Mouse (Mus musculus) T-helper 2 cell (primary cell): ENCODE results near the gene Cdh24.

Experiments used
- in situ Hi-C: fragments of 300-600 bp; cut with MboI, MseI; formaldehyde crosslinking; loops from one replicate; pipeline ENCODE4 v1.15.1; 2025; ENCODE audit warnings: high pct_unique_total_duplicates

The Cdh24 gene

DNA sequence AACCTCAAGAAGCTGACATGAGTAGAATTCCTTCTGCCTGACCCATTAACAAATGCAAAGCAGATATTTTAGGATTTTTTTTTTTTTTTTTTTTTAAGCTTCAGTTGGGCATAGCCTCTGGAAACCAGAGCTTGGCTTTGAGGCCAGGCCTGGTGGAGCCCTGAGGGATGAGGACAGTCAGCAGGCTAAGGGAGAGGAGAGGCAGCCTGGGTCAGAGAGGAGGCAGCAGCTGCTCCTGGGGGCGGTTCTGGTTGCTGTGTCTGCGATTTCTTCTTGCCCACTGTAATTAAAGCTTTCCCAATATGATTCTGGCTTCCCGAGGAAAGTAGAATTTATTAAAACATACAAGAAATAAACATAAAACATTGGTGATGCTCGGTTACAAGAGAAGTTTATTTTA is 31.9 kb downstream of the Cdh24 start:
- in situ Hi-C loops = no loop called here

DNA sequence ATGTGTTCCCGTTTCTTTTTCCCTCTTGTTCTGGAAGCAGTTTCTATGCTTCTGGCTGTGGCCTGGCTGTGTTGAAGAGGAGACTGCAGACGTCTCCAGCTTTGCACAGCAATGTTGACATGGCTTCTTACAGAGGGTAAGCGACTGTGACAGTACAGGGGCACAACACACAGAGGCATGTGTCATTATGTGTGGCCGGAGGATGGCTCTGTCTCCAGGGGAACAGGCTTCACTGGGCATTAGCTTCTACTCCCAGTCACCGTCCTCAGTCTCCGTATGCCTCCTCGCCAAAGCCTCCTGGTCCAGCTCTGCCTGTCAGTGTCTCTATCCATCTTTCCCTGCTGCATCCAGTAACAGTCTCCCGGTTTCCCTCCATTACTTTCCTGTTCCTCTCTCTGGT is 33.9 kb downstream of the Cdh24 start:
- in situ Hi-C loops = no loop called here

DNA sequence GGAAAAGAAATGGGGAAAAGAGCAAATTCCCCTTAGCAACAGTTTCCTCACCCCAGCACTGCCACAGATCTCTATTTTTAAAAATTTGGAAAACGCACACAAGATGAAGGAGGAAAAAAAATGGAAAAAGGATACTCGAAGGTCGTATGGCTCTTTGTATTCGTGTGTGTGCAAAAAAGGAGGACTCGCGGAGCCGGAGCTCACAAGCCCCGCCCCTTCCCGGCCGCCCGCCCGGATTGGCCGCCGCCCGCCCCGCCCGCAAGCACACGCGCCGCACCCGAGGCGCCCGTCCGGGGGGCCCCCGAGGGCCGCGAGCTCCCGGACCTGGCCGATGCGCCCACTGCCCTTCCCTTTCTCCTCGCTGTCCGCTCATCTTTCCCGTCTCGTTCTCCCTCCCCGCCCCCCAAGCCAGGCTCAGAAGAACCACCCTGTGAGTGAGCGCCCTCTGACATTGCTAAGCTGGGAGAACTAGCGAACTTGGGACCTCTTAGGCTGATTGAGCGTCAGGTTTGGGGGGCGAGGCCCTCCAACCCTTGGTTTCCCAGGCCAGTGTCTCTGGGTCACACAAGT is 35.3 kb downstream of the Cdh24 start, which contains the start of gene 4931414P19Rik:
Gene 4931414P19Rik, minus strand, starts transcription at position 242 of the 570 bp plus-strand sequence.
- in situ Hi-C loops = no loop called here

DNA sequence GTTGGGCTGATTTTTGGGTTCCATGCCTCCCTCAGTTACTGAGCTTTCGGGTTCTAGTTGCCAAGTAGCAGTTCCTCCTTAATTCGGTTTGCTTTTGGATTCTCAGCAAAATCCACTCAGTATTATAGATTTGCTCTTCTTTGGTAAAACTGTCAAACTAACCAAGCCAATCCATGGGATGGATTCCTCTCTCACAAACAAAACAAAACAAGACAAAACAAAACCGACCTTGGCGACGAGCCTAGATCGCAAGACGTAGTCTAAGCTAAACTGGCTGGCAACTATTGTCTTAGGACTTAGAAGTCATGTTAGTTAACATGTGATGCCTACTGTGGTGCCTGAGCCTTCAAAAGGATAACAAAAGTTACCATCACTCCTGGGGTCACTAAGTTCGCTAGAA is 37.5 kb downstream of the Cdh24 start:
- in situ Hi-C loops = no loop called here

DNA sequence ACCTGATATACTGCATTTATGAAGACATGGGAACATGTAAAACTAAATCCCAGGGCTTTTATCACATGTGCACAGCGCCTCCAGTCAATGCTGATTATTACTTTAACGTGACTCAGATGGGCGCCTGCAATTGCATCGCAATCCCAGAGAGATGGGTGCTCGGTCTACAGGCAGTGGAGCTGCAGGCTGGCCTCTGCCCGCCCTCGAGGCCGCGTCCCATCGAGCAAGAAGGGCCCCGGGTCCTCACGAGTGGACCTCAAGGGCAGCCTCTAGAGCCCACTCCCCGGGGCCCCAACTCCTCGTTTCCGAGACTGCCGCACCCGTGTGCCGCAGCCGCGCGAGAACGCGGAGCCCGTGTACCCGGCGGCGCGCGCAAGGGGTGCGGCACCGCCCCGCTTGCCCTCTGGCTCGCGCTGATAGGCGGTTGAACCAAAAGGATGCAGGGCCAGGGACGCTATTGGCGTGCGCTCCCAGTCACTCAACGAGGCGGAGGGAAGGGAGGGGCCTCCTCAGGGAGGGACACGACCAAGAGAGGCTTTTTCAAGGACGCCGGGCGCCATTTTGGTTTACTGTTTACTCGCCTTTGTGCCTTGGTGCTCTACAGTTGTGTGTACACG is 38.0 kb downstream of the Cdh24 start:
- in situ Hi-C loops = no loop called here

DNA sequence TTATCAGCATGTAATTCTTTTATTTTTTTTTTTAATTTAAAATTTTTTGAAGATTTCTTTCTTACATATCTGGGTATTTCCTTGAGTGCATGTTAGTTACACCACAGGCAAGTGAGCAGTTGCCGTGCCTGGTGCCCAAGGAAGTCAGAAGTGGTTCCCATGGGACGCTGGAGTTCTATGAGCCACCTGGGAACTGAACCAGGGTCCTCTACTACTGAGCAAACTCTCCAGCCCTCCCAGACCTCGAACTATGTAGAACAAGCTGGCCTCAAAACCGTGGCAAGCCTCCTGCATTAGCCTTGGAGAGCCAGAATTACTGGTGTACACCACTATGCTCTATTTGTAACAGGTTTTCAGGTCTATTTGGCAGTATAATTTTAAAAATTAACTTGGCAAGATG is 38.6 kb downstream of the Cdh24 start:
- in situ Hi-C loops = no loop called here

DNA sequence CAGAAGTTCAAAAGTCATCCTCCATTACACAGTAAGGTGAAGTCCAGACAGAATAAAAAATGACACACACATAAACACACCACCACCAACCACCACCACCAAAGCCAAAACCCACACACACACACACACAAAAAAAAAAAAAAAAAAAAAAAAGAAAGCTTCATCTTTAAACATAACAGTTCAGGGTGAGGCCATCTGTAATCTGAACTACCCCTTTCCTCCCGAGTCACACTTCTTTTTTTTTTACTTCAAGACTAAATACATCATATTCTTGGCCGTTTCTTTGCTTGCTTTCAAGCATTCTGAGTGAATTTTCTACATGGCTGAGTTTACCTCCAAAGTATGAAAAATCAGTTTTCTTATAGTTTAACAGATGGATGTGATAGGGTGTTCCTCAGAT is 39.6 kb downstream of the Cdh24 start:
- in situ Hi-C loops = no loop called here

DNA sequence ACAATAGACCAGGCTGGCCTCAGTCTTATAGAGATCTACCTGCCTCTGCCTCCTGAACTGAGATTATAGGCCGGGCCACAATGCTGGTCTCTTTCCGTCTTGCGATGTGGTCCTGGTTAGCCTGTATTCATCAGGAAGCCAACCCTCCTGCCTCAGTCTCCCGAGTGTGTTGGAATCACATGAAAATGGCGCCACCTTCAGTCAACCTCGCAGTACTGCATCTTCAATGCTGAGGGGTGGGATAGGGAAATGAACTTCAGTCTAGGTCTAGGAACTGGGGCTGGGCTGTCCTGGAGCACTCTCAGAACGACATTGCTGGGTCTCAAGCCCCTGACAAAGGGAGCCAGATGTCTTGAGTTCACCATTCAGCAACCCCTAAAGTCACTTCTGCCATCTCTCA is 44.1 kb downstream of the Cdh24 start:
- in situ Hi-C loops = no loop called here

DNA sequence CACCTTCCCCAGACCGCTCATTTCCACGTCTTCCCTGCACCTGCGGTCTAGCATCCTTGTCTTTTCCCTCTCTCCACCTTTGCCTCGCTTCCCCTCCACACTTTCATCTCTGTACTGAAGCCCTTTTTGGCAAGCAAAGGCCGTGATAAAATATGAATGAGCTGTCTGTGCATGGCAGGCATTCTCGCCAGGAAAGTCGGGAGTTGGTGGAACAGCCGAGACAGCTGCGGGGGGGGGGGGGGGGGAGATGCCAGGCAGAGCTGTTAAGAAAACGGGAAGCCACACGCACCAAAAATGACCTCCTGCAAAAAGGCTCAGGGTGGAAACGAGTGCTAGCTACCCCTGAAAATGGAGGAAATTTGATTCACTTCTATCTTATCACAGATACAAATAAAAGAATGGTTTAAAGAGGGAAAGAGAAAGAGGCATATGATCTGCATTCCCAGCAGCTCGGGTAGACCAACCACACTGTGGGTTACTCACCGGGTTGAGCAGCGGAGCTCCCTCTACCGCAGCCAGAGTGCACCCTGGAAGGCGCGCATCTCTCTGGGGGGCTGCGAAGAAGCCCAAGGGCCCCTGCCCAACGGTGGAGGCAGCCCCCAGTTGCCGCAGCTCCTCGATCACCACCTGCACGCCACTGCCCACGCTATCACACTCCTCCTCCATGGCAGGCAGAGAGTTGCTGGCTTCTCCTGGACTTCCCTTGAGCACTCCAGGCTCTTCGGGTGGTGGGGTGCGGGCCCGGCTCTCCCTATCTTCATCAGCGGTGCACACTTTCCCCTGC is 46.3 kb downstream of the Cdh24 start:
- in situ Hi-C loops = no loop called here

DNA sequence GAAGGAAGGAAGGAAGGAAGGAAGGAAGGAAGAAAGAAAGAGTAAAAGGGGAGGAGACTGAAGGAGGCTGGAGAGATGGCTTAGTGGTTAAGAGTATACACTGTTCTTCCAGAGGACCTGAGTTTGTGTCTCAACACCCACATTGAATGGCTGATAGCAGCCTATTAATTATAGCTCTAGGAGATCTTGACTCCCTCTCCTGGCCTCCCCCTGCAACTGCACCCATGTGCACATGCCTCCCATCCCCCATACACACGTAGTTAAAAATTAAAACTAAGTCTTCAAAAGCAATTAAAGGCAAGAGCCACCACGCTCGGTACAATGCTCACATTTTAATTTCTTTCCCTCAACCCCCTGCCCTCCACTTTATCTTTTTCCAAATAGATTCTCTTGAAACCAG is 47.1 kb downstream of the Cdh24 start:
- in situ Hi-C loops = no loop called here

DNA sequence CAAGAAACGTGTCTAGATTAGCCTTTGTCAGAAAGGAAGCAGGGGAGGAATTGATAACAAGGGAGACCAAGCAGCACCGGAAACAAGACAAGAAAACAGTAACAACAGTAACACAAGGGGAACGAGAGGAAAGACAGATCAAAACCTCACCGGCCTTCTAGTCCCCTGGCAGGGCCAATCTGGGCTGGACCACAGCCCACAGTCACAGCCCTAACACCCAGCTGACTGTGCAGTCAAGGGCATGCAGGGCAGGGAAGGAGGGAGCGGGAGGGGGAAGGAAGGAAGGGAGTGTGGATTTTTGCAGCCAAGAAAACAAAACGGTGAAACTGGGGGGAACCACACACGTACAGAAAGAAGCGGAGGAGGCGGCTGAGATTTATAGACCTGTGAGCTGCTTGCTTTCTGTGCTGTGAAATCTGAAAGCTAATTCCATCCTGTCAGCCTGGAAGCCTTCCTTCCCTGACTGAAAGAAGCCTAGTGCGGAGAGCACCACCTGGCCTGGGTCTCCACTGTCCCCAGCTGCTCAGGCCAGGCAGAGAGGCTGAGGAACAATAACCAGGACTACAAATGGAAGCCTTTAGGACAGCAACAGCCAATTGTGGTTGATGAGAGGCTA is 48.7 kb downstream of the Cdh24 start:
- in situ Hi-C loops = no loop called here

DNA sequence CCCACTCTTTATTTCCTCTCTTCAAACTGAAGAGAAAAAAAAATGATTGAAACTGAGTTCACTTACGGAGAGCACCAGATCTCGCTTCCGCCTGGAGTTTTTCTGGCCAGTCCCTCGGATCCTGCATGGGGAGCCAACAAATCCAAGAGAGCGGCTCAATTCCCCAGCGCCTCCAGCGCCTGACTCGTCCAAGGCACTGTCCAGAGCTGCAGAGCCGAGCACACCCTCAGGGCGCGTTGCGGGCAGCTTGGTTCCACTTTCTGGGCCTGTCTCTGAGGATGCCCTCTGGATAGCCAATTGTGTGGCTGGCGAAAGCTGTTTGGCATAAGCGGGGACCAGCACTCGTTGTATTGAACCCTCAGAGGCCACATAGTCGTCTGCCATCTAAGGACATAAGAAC is 50.1 kb downstream of the Cdh24 start:
- in situ Hi-C loops = no loop called here

DNA sequence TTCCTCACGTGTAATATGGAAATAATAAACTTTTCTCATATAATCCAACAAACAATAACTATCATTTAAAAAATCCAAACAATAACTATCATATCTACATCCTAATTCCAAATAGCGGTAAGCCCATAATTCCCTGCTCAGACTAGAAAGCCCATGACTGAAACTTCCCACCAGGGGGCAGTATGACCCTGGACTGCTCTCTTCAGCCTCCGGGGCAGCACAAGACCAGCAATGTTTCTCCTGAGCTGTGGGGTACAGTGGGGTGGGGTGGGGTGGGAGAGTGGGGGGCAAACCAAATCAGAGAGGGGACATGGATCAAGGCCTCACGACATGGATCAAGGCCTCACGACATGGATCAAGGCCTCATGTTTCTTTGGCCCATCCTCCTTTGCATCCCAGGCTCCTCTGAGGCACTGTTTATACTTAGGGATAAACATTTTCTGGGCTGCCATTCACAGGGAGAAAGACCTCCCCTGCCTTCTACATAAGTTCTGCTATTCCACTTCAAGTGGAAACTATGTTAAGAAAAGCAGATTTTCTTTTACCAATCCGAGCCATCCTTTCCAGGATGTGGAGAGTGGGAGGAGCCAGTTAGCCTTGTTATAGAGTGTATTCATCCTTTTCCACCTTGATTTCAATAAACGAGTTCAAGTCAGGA is 57.4 kb downstream of the Cdh24 start:
- in situ Hi-C loops = no loop called here

DNA sequence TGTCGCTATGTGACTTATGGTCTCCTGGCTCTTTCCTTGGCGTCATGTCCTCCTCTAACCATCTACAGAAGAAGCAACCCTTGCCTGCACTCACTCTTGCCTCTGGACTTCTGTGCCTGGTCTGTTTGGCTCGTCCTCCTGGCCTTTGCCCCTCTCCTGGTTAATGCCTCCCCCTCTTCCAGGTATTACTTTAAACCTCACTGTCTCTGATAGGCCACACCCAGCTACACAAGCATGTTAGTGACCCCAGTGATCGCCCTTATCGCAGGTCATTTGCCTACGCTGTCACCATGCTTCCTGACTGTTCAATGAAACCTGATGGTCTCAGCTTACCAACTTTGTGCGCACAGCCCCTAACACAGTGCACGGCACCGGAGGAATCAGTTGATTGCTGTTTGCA is 58.6 kb downstream of the Cdh24 start:
- in situ Hi-C loops = no loop called here
